Mouse (Mus musculus): ENCODE results near the gene Plcb1. TPM values are rescaled to one million over a fixed set of nuclear protein-coding genes. Genes with fewer than 3 reads are reported as not detected.

The Plcb1 gene
- total RNA-seq, 1 experiment, result 0.89 TPM

DNA sequence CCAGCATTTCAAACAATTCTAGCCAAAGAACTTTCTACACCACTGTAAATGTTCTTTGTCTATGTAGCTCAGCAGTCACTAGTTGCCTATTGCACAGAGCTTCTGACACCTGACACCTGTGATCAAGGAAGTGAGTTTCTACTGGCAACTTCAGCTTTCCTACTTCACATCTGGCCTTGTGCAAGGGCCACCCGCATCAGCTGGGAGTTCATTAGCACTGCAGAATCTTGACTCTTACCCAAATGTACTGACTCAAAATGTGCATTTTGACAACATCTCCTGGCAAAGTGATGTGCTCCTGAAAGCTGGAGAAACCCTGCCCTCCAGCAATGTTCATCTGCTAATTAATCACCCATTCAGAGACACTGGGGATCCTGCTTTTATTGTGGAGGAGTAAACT, 232.4 kb downstream of the Plcb1 start:
- in situ Hi-C loops (cut with MboI; ENCODE audit: low sequenced_read_pairs in 2 of 2, unreplicated experiment in 2 of 2), result no loop called here

DNA sequence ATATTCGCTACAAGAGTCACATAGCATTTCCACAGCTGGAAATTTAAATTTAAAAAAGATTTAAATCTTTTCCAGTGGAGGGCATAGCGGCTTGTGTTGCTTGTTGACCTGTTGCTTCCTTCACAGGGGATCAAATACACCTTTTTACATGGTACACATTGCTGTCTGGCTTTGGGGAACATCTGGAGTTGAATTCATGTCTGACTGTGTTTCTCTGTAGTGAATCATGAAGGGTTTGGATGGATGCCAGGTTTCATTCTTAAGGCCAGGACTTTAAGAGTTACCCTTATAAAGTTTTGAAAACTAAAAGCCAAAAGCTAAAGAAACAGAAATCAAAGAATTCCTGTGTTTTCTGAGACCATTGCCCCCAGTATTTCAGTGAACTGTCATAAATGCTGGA, 232.8 kb downstream of the Plcb1 start:
- no peak for DNase-seq (ENCODE audit: low read depth, low spot score)
- Histone ChIP-seq H3K27ac (ENCODE audit: insufficient read depth, low read depth, low read length, poor library complexity, severe bottlenecking) (no peak overlapping the region), H3K9me3 (ENCODE audit: control insufficient read depth, insufficient read depth, low read depth, low read length) (no peaks in the 10 kb centered on the region), H3K4me3 (ENCODE audit: insufficient read depth in 1 of 2, low read depth in 1 of 2, low read length in 2 of 2, poor library complexity in 1 of 2, severe bottlenecking in 1 of 2) (no peak overlapping the region), H3K9ac (ENCODE audit: insufficient read depth, low read depth, low read length, poor library complexity, severe bottlenecking) (no peak overlapping the region), H3K36me3 (ENCODE audit: control insufficient read depth, insufficient read depth, low read length, poor library complexity, severe bottlenecking) (no peaks in the 10 kb centered on the region), H3K4me1 (ENCODE audit: control insufficient read depth in 2 of 2, insufficient read depth in 2 of 2, low read length in 2 of 2, poor library complexity in 1 of 2) (no peaks in the 10 kb centered on the region)
- TF ChIP-seq MAFK (IDR thresholded peaks at IDR 0.05; ENCODE audit: insufficient read depth, low read depth, low read length) (no peak), CHD2 (IDR thresholded peaks at IDR 0.05; ENCODE audit: low read depth, low read length) (no peak)
- in situ Hi-C loops (cut with MboI; ENCODE audit: low sequenced_read_pairs in 2 of 2, unreplicated experiment in 2 of 2), result no loop called here

More for the DNA sequence above, 232.4 kb downstream of the Plcb1 start:
- no peak for TF ChIP-seq CHD2 (IDR thresholded peaks at IDR 0.05; ENCODE audit: low read depth, low read length)
- TF ChIP-seq ZNF384 (IDR thresholded peaks at IDR 0.05; ENCODE audit: low read depth, low read length), result no peak
- TF ChIP-seq ZC3H11A (IDR thresholded peaks at IDR 0.05; ENCODE audit: borderline replicate concordance, low read depth, low read length), result no peak
- Histone ChIP-seq H3K36me3 (ENCODE audit: control insufficient read depth, insufficient read depth, low read length, poor library complexity, severe bottlenecking) (no peaks in the 10 kb centered on the region), H3K4me3 (ENCODE audit: insufficient read depth in 1 of 2, low read depth in 1 of 2, low read length in 2 of 2, poor library complexity in 1 of 2, severe bottlenecking in 1 of 2) (no peak overlapping the region), H3K4me1 (ENCODE audit: control insufficient read depth in 2 of 2, insufficient read depth in 2 of 2, low read length in 2 of 2, poor library complexity in 1 of 2) (no peaks in the 10 kb centered on the region), H3K9me3 (ENCODE audit: control insufficient read depth, insufficient read depth, low read depth, low read length) (no peaks in the 10 kb centered on the region), H3K27ac (ENCODE audit: insufficient read depth, low read depth, low read length, poor library complexity, severe bottlenecking) (no peak overlapping the region), H3K9ac (ENCODE audit: insufficient read depth, low read depth, low read length, poor library complexity, severe bottlenecking) (no peak overlapping the region)
- no peak for DNase-seq (ENCODE audit: low read depth, low spot score)

DNA sequence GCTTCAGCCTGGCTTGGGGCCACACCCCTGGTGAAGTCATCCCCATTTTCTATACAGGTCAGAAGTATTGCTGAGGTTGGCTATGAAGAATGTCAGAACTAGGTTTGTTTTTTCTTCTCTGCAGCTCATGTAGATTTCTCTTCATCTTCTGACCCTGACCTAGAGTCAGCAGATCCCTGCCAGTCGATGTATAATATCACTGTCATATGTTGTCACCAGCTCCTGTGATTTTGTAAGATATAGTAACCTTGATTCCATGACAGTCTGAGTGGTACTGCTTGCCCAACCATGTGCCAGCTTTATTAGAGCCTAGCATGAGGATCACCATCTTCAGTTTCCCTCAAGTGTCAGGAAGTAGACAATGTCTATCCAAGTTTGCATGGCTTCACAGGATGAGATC, 233.7 kb downstream of the Plcb1 start:
- DNase-seq (ENCODE audit: low read depth, low spot score), result no peak
- H3K9me3 ChIP-seq (ENCODE audit: control insufficient read depth, insufficient read depth, low read depth, low read length), result no peaks in the 10 kb centered on the region
- no peak for TF ChIP-seq HCFC1 (IDR thresholded peaks at IDR 0.05; ENCODE audit: borderline replicate concordance, insufficient read depth, low read length)
- TF ChIP-seq ZC3H11A (IDR thresholded peaks at IDR 0.05; ENCODE audit: borderline replicate concordance, low read depth, low read length), result no peak
- no peak for TF ChIP-seq MAFK (IDR thresholded peaks at IDR 0.05; ENCODE audit: insufficient read depth, low read depth, low read length)
- no peak for TF ChIP-seq CHD2 (IDR thresholded peaks at IDR 0.05; ENCODE audit: low read depth, low read length)
- no peak overlapping the region for H3K9ac ChIP-seq (ENCODE audit: insufficient read depth, low read depth, low read length, poor library complexity, severe bottlenecking)
- no peak overlapping the region for H3K27ac ChIP-seq (ENCODE audit: insufficient read depth, low read depth, low read length, poor library complexity, severe bottlenecking)
- H3K36me3 ChIP-seq (ENCODE audit: control insufficient read depth, insufficient read depth, low read length, poor library complexity, severe bottlenecking), result no peaks in the 10 kb centered on the region
- in situ Hi-C loops (cut with MboI; ENCODE audit: low sequenced_read_pairs in 2 of 2, unreplicated experiment in 2 of 2), result no loop called here
- H3K4me3 ChIP-seq (ENCODE audit: insufficient read depth in 1 of 2, low read depth in 1 of 2, low read length in 2 of 2, poor library complexity in 1 of 2, severe bottlenecking in 1 of 2), result no peak overlapping the region
- H3K4me1 ChIP-seq (ENCODE audit: control insufficient read depth in 2 of 2, insufficient read depth in 2 of 2, low read length in 2 of 2, poor library complexity in 1 of 2), result no peaks in the 10 kb centered on the region

DNA sequence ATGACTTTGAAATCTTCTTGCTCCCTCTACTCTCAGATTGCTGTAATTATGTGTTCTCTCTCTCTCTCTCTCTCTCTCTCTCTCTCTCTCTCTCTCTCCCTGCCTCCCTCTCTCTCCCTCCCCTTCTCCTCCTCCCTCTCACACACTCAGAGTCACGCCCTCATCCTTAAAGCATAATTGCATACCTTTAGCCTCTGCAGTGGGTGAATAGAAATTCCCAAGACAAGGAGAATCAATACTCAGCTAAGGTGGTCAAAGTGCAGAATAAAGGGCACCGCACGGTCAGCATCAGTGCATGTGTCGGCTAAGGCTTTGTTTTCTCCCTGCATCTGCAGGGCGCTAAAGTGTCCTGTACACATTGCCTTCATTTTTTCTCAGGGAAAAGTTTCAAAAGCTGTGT, 243.4 kb downstream of the Plcb1 start:
- in situ Hi-C loops (cut with MboI; ENCODE audit: low sequenced_read_pairs in 2 of 2, unreplicated experiment in 2 of 2), result no loop called here

DNA sequence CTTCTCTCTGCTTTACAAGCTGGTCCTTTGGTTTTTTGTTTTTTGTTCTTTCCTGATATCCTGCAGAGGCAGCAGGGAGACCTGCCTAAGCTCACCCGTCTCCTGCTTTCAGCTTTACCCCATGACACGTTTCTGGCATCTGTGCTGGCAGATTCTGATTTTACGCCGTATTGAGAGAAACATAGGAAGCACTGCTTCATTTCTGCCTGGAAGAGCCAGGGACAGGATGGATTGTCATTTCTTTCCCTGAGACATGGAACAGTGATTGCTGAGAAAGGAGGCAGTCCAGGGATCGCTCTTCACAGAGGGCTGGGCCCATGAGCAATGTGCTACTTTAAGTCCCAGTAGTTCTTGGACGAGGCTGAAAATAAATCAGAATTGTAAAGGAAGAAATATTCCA, 243.8 kb downstream of the Plcb1 start:
- in situ Hi-C loops (cut with MboI; ENCODE audit: low sequenced_read_pairs in 2 of 2, unreplicated experiment in 2 of 2), result no loop called here
- TF ChIP-seq ZNF384 (IDR thresholded peaks at IDR 0.05; ENCODE audit: low read depth, low read length) (no peak), HCFC1 (IDR thresholded peaks at IDR 0.05; ENCODE audit: borderline replicate concordance, insufficient read depth, low read length) (no peak), ZC3H11A (IDR thresholded peaks at IDR 0.05; ENCODE audit: borderline replicate concordance, low read depth, low read length) (no peak), CHD2 (IDR thresholded peaks at IDR 0.05; ENCODE audit: low read depth, low read length) (no peak), MAFK (IDR thresholded peaks at IDR 0.05; ENCODE audit: insufficient read depth, low read depth, low read length) (no peak)
- Histone ChIP-seq H3K9me3 (ENCODE audit: control insufficient read depth, insufficient read depth, low read depth, low read length) (no peaks in the 10 kb centered on the region), H3K4me1 (ENCODE audit: control insufficient read depth in 2 of 2, insufficient read depth in 2 of 2, low read length in 2 of 2, poor library complexity in 1 of 2) (no peaks in the 10 kb centered on the region), H3K36me3 (ENCODE audit: control insufficient read depth, insufficient read depth, low read length, poor library complexity, severe bottlenecking) (no peaks in the 10 kb centered on the region), H3K9ac (ENCODE audit: insufficient read depth, low read depth, low read length, poor library complexity, severe bottlenecking) (no peak overlapping the region), H3K4me3 (ENCODE audit: insufficient read depth in 1 of 2, low read depth in 1 of 2, low read length in 2 of 2, poor library complexity in 1 of 2, severe bottlenecking in 1 of 2) (no peak overlapping the region), H3K27ac (ENCODE audit: insufficient read depth, low read depth, low read length, poor library complexity, severe bottlenecking) (no peak overlapping the region)
- DNase-seq (ENCODE audit: low read depth, low spot score), result no peak

More for the DNA sequence above, 243.4 kb downstream of the Plcb1 start:
- no peaks in the 10 kb centered on the region for H3K36me3 ChIP-seq (ENCODE audit: control insufficient read depth, insufficient read depth, low read length, poor library complexity, severe bottlenecking)
- H3K9ac ChIP-seq (ENCODE audit: insufficient read depth, low read depth, low read length, poor library complexity, severe bottlenecking), result no peak overlapping the region
- no peak overlapping the region for H3K27ac ChIP-seq (ENCODE audit: insufficient read depth, low read depth, low read length, poor library complexity, severe bottlenecking)
- no peak overlapping the region for H3K4me3 ChIP-seq (ENCODE audit: insufficient read depth in 1 of 2, low read depth in 1 of 2, low read length in 2 of 2, poor library complexity in 1 of 2, severe bottlenecking in 1 of 2)
- TF ChIP-seq MAFK (IDR thresholded peaks at IDR 0.05; ENCODE audit: insufficient read depth, low read depth, low read length), result no peak
- TF ChIP-seq ZC3H11A (IDR thresholded peaks at IDR 0.05; ENCODE audit: borderline replicate concordance, low read depth, low read length), result no peak
- no peak for TF ChIP-seq ZNF384 (IDR thresholded peaks at IDR 0.05; ENCODE audit: low read depth, low read length)
- no peaks in the 10 kb centered on the region for H3K9me3 ChIP-seq (ENCODE audit: control insufficient read depth, insufficient read depth, low read depth, low read length)
- DNase-seq (ENCODE audit: low read depth, low spot score), result no peak
- H3K4me1 ChIP-seq (ENCODE audit: control insufficient read depth in 2 of 2, insufficient read depth in 2 of 2, low read length in 2 of 2, poor library complexity in 1 of 2), result no peaks in the 10 kb centered on the region
